Mouse (Mus musculus) CH12.LX (cell line): ENCODE measurements around the gene Asb11. TPM values are rescaled to one million over a fixed set of nuclear protein-coding genes. Genes with fewer than 3 reads are reported as not detected.

Source experiments
- DNase-seq: peaks from one replicate; pipeline ENCODE4 v3.0.0-alpha.2; 2013; ENCODE audit errors: extremely low read depth
- H3K27ac ChIP-seq: 2 replicates; pipeline ENCODE4 v1.5.1; 2012; ENCODE audit warnings: low read depth, mild to moderate bottlenecking, control low read depth, moderate library complexity; ENCODE audit not compliant: insufficient read depth
- H3K27me3 ChIP-seq: replicated peaks from 2 replicates; pipeline ENCODE3; 2012; ENCODE audit warnings: inconsistent platforms
- H3K36me3 ChIP-seq, 2 experiments: replicated peaks in 1 of 2; 2 replicates each; pipeline versions ENCODE3 to v1.6.1; 2012; ENCODE audit warnings: inconsistent platforms in 1 of 2, low read length in 1 of 2, mild to moderate bottlenecking in 1 of 2, mixed read lengths in 1 of 2, moderate library complexity in 1 of 2; ENCODE audit not compliant: control insufficient read depth in 1 of 2, insufficient read depth in 1 of 2
- H3K4me1 ChIP-seq, 2 experiments: 2 replicates each; pipeline ENCODE4 v1.6.1; 2012; ENCODE audit warnings: inconsistent platforms in 1 of 2, moderate library complexity in 1 of 2; ENCODE audit not compliant: insufficient read depth in 2 of 2, control insufficient read depth in 1 of 2
- H3K4me2 ChIP-seq: 2 replicates; pipeline ENCODE4 v1.6.1; 2012; ENCODE audit warnings: low read depth, mild to moderate bottlenecking, control low read depth; ENCODE audit not compliant: poor library complexity, insufficient read depth, severe bottlenecking
- H3K4me3 ChIP-seq, 3 experiments: fragments of 150-350 bp in 1 of 3; sonication (generic) in 1 of 3; replicated peaks in 1 of 3; 2 replicates each; pipeline versions ENCODE3 to v1.5.1; 2011 to 2012; ENCODE audit warnings: low read depth in 2 of 3, low read length in 2 of 3, mild to moderate bottlenecking in 2 of 3, moderate library complexity in 2 of 3, control low read depth in 1 of 3, improper control_type of control experiment in 1 of 3, inconsistent platforms in 1 of 3, mixed read lengths in 1 of 3; ENCODE audit not compliant: poor library complexity in 1 of 3
- H3K79me2 ChIP-seq: replicated peaks from 2 replicates; pipeline ENCODE4 v1.6.1; 2012; ENCODE audit warnings: mild to moderate bottlenecking, moderate library complexity; ENCODE audit not compliant: control insufficient read depth, poor library complexity, insufficient read depth, severe bottlenecking; ENCODE audit errors: extremely low read depth
- H3K9ac ChIP-seq: 2 replicates; pipeline ENCODE4 v1.6.1; 2012; ENCODE audit warnings: low read depth, mild to moderate bottlenecking, control low read depth, moderate library complexity; ENCODE audit not compliant: insufficient read depth
- H3K9me3 ChIP-seq: replicated peaks from 2 replicates; pipeline ENCODE3; 2012; ENCODE audit warnings: low read length, inconsistent platforms, mixed read lengths
- CHD1 ChIP-seq: IDR thresholded peaks from 2 replicates; pipeline ENCODE4 v1.6.1; 2012; ENCODE audit warnings: low read depth, low read length, improper control_type of control experiment, inconsistent platforms
- E2F4 ChIP-seq: IDR thresholded peaks from 2 replicates; pipeline ENCODE4 v1.6.1; 2011; ENCODE audit warnings: low read depth, low read length, improper control_type of control experiment; ENCODE audit not compliant: insufficient replicate concordance
- EP300 ChIP-seq: IDR thresholded peaks from 2 replicates; pipeline ENCODE4 v1.6.1; 2011; ENCODE audit warnings: low read length, improper control_type of control experiment
- ETS1 ChIP-seq: conservative IDR thresholded peaks from 2 replicates; pipeline ENCODE4 v1.6.1; 2012; ENCODE audit warnings: low read depth, mild to moderate bottlenecking, inconsistent platforms, low read length, improper control_type of control experiment, moderate library complexity
- GABPA ChIP-seq: IDR thresholded peaks from 2 replicates; pipeline ENCODE4 v1.6.1; 2012; ENCODE audit warnings: low read depth, low read length, improper control_type of control experiment, inconsistent platforms; ENCODE audit not compliant: insufficient replicate concordance
- HCFC1 ChIP-seq: IDR thresholded peaks from 2 replicates; pipeline ENCODE4 v1.6.1; 2012; ENCODE audit warnings: low read depth, mild to moderate bottlenecking, inconsistent platforms, low read length, improper control_type of control experiment
- JUN ChIP-seq: IDR thresholded peaks from 2 replicates; pipeline ENCODE4 v1.6.1; 2011; ENCODE audit warnings: low read depth, mild to moderate bottlenecking, low read length, improper control_type of control experiment, moderate library complexity; ENCODE audit not compliant: insufficient read depth
- MAX ChIP-seq: IDR thresholded peaks from 2 replicates; pipeline ENCODE4 v1.6.1; 2011; ENCODE audit warnings: low read length, improper control_type of control experiment
- MAZ ChIP-seq: IDR thresholded peaks from 2 replicates; pipeline ENCODE4 v1.6.1; 2012; ENCODE audit warnings: low read depth, mild to moderate bottlenecking, inconsistent platforms, low read length, improper control_type of control experiment, moderate library complexity
- POLR2A ChIP-seq: IDR thresholded peaks from 2 replicates; pipeline ENCODE4 v1.6.1; 2011; ENCODE audit warnings: low read depth, mild to moderate bottlenecking, improper control_type of control experiment, low read length
- TBP ChIP-seq: conservative IDR thresholded peaks from 2 replicates; pipeline ENCODE4 v1.6.1; 2011; ENCODE audit warnings: low read depth, low read length, improper control_type of control experiment
- TCF12 ChIP-seq: IDR thresholded peaks from 2 replicates; pipeline ENCODE4 v1.6.1; 2014; ENCODE audit warnings: low read depth, mild to moderate bottlenecking, inconsistent platforms, low read length, improper control_type of control experiment
- UBTF ChIP-seq: IDR thresholded peaks from 2 replicates; pipeline ENCODE4 v1.6.1; 2012; ENCODE audit warnings: low read depth, mild to moderate bottlenecking, inconsistent platforms, low read length, improper control_type of control experiment, moderate library complexity
- USF1 ChIP-seq: IDR thresholded peaks from 2 replicates; pipeline ENCODE4 v1.6.1; 2014; ENCODE audit warnings: low read depth, mild to moderate bottlenecking, inconsistent platforms, low read length, improper control_type of control experiment
- ZKSCAN1 ChIP-seq: IDR thresholded peaks from 2 replicates; pipeline ENCODE4 v1.6.1; 2012; ENCODE audit warnings: low read depth, inconsistent platforms, low read length, improper control_type of control experiment, borderline replicate concordance
- ZMIZ1 ChIP-seq: IDR thresholded peaks from 2 replicates; pipeline ENCODE4 v1.6.1; 2012; ENCODE audit warnings: low read depth, mild to moderate bottlenecking, inconsistent platforms, low read length, improper control_type of control experiment
- ZNF384 ChIP-seq: IDR thresholded peaks from 2 replicates; pipeline ENCODE4 v1.6.1; 2012; ENCODE audit warnings: low read depth, low read length, improper control_type of control experiment, inconsistent platforms
- dilution Hi-C: fragments of 300-500 bp; cut with MboI; formaldehyde crosslinking; loops from 2 replicates; pipeline ENCODE4 v1.14.3; 2020; ENCODE audit warnings: low sequenced_read_pairs; ENCODE audit not compliant: extremely low pct_unique_long_range_greater_than_20kb, extremely low pct_ligation_motif_present
- in situ Hi-C: fragments of 300-500 bp; cut with MboI; formaldehyde crosslinking; loops from 3 replicates; pipeline ENCODE4 v1.14.3; 2019; ENCODE audit warnings: low sequenced_read_pairs, low pct_ligation_motif_present, low pct_unique_long_range_greater_than_20kb, mixed read lengths
- polyA plus RNA-seq: library from polyadenylated mRNA; unstranded; fragments of >175 nt; gene quantifications from 2 replicates; pipeline ENCODE4 v1.2.1, GENCODE M21; 2012; ENCODE audit warnings: low read depth; ENCODE audit not compliant: insufficient read length
- total RNA-seq, 2 experiments: library from RNA; depleted of rRNA; stranded (reverse); fragments of 300-350 nt in 1 of 2; fragments of >200 nt in 1 of 2; gene quantifications; 2 replicates each; pipeline ENCODE4 v1.2.3; 2012 to 2014

Gene Asb11
- total and polyA plus RNA-seq, 3 experiments, result not detected

DNA sequence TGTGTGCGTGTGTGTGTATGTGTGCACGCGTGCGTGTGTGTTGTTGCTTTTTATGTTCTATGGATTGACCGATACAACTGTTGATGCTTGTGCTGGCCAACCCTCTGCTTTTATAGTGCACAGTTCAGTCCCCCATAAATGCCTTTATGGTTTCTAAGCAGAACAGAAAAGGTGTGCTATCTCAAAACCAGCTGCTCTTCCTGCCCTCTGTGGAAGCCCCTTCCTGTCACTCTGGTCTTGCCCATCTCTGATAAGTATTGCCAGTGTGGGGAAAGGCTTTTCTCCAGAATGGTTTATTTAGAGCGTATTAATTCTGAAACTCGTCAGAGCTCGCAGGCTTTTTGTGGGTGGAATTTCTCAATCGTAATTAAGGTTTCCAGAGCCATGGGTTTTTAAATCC lies 4.1 kb upstream of the Asb11 start:
- Histone ChIP-seq H3K36me3 (peaks cover 13 to 55% of the 10 kb centered on the region in 2 experiments), H3K27ac (no peak overlapping the region), H3K79me2 (no peaks in the 10 kb centered on the region), H3K4me1 (no peaks in the 10 kb centered on the region), H3K4me2 (no peak overlapping the region), H3K9me3 (no peaks in the 10 kb centered on the region), H3K9ac (no peak overlapping the region), H3K27me3 (no peaks in the 10 kb centered on the region), H3K4me3 (no peak overlapping the region)
- in situ Hi-C loops, result no loop called here
- dilution Hi-C loops, result no loop called here
- no peak for TF ChIP-seq TCF12
- no peak for TF ChIP-seq POLR2A
- no peak for DNase-seq

GRCm38 (mm10) chrX:164439462-164439861 lies 2.7 kb downstream of the Asb11 start:
- peaks cover 0 to 5% of the 10 kb centered on the region in 2 experiments for H3K36me3 ChIP-seq
- dilution Hi-C loops (no loop called here), in situ Hi-C loops (no loop called here)
- no peaks in the 10 kb centered on the region for H3K9me3 ChIP-seq
- H3K4me3 ChIP-seq, result no peak overlapping the region
- H3K4me2 ChIP-seq, result no peak overlapping the region
- H3K4me1 ChIP-seq, result no peaks in the 10 kb centered on the region
- no peak overlapping the region for H3K9ac ChIP-seq
- H3K27ac ChIP-seq, result no peak overlapping the region
- no peak for TF ChIP-seq ZKSCAN1
- no peak for TF ChIP-seq UBTF
- TF ChIP-seq ETS1, result no peak
- TF ChIP-seq POLR2A, result no peak
- TF ChIP-seq GABPA, result no peak
- TF ChIP-seq MAX, result no peak
- no peak for TF ChIP-seq E2F4
- TF ChIP-seq USF1, result no peak
- no peak for TF ChIP-seq CHD1
- no peak for TF ChIP-seq TBP
- no peaks in the 10 kb centered on the region for H3K27me3 ChIP-seq
- H3K79me2 ChIP-seq, result no peaks in the 10 kb centered on the region
- no peak for DNase-seq

DNA sequence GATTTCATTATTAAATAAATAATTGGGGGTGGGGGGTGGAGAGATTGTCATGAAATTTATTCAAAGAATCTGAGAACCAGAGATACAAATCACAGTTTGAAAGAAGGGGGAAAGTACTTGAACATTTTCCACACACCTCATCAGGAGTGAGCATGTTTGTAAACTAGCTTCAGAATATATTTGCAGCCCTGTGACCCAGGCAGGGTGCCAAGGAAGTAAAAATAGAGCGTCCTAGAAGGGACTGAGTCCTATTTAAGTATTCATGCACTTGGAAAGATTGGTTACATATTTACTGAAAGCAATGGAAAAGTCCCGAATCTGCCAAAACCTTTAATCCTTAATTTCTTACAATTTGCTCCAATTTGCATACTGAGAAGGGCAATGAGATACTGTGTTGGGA lies 3.3 kb downstream of the Asb11 start:
- no peak overlapping the region for H3K9ac ChIP-seq
- no peak for DNase-seq
- H3K79me2 ChIP-seq, result no peaks in the 10 kb centered on the region
- in situ Hi-C loops, result no loop called here
- H3K4me3 ChIP-seq, result no peak overlapping the region
- H3K4me1 ChIP-seq, result no peaks in the 10 kb centered on the region
- dilution Hi-C loops, result no loop called here
- H3K4me2 ChIP-seq, result no peak overlapping the region
- no peak overlapping the region for H3K27ac ChIP-seq
- no peaks in the 10 kb centered on the region for H3K27me3 ChIP-seq
- TF ChIP-seq ZMIZ1 (no peak), ZNF384 (no peak), MAZ (no peak), ETS1 (no peak), HCFC1 (no peak), JUN (no peak), EP300 (no peak)
- H3K36me3 ChIP-seq, result peaks cover 0 to 3% of the 10 kb centered on the region in 2 experiments
- no peaks in the 10 kb centered on the region for H3K9me3 ChIP-seq
